Mouse (Mus musculus) heart, embryonic 14.5 days (tissue): ENCODE data around the gene Adssl1. TPM values are rescaled to one million over a fixed set of nuclear protein-coding genes. Genes with fewer than 3 reads are reported as not detected.

Source experiments
- ATAC-seq: fragments of 200-750 bp; cut with Nextera tagmentation; 2 replicates; pipeline ENCODE4 v1.8.0; 2017; ENCODE audit warnings: low read depth, moderate TSS enrichment; ENCODE audit not compliant: insufficient number of reproducible peaks, insufficient read depth, low FRiP score
- H3K27ac ChIP-seq, 2 experiments: fragments of 200-500 bp in 1 of 2; fragments of 300-500 bp in 1 of 2; sonication (generic) in 1 of 2; replicated peaks in 1 of 2; 2 replicates each; pipeline ENCODE4 v1.5.1; 2012 to 2014; ENCODE audit warnings: low read depth in 2 of 2, low read length in 2 of 2, control low read depth in 1 of 2, mild to moderate bottlenecking in 1 of 2, mixed read lengths in 1 of 2; ENCODE audit not compliant: control insufficient read depth in 1 of 2, insufficient read depth in 1 of 2
- H3K27me3 ChIP-seq: fragments of 300-500 bp; sonication (generic); 2 replicates; pipeline ENCODE4 v1.6.1; 2014; ENCODE audit warnings: mild to moderate bottlenecking, low read length, control low read depth; ENCODE audit not compliant: control insufficient read depth, insufficient read depth
- H3K36me3 ChIP-seq: fragments of 300-500 bp; sonication (generic); 2 replicates; pipeline ENCODE4 v1.6.1; 2014; ENCODE audit warnings: mild to moderate bottlenecking, control low read depth, low read length, mixed read lengths; ENCODE audit not compliant: control insufficient read depth, insufficient read depth
- H3K4me1 ChIP-seq, 2 experiments: fragments of 200-500 bp in 1 of 2; fragments of 300-500 bp in 1 of 2; sonication (generic) in 1 of 2; 2 replicates each; pipeline ENCODE4 v1.6.1; 2012 to 2014; ENCODE audit warnings: low read length in 2 of 2, control low read depth in 1 of 2, mixed read lengths in 1 of 2; ENCODE audit not compliant: control insufficient read depth in 2 of 2, insufficient read depth in 2 of 2
- H3K4me2 ChIP-seq: fragments of 300-500 bp; sonication (generic); 2 replicates; pipeline ENCODE4 v1.6.1; 2014; ENCODE audit warnings: mild to moderate bottlenecking, low read length
- H3K4me3 ChIP-seq, 2 experiments: fragments of 200-500 bp in 1 of 2; fragments of 300-500 bp in 1 of 2; sonication (generic) in 1 of 2; 2 replicates each; pipeline ENCODE4 v1.5.1; 2012 to 2014; ENCODE audit warnings: low read length in 2 of 2, mild to moderate bottlenecking in 2 of 2, control low read depth in 1 of 2, low read depth in 1 of 2, moderate library complexity in 1 of 2; ENCODE audit not compliant: control insufficient read depth in 1 of 2, insufficient read depth in 1 of 2
- H3K9ac ChIP-seq: fragments of 300-500 bp; sonication (generic); 2 replicates; pipeline ENCODE4 v1.6.1; 2014; ENCODE audit warnings: mild to moderate bottlenecking, low read length
- H3K9me3 ChIP-seq: fragments of 300-500 bp; sonication (generic); 2 replicates; pipeline ENCODE4 v1.6.1; 2016; ENCODE audit warnings: low read length, control low read depth; ENCODE audit not compliant: control insufficient read depth
- WGBS: fragments of 180-500 bp; shearing (Covaris S2); extraction: QIAGEN DNeasy Blood & Tissue Kit; methylation state at CpG from one replicate; pipeline ENCODE4 v1.1.7; 2014; 5-methylcytosine and 5-hydroxymethylcytosine counted together
- polyA plus RNA-seq: library from polyadenylated mRNA; unstranded; fragments of >200 nt; fragmentation: Nextera tagmentation; extraction: Ambion mirVana; gene quantifications from 2 replicates; pipeline ENCODE4 v1.2.1, GENCODE M21; 2014

Adssl1 gene
- polyA plus RNA-seq, 1 experiment from 2014 or later = 89.7 TPM

GRCm38 (mm10) chr12:112595626-112596025, 24.2 kb upstream of the Adssl1 start:
- Histone ChIP-seq H3K27me3 (no peaks in the 10 kb centered on the region), H3K27ac (peak overlapping the region; percentile 24 to 79; a peak in 3 of 4 replicates), H3K4me3 (no peak overlapping the region), H3K4me1 (peaks cover 42 to 55% of the 10 kb centered on the region in 2 experiments), H3K4me2 (peak overlapping the region; percentile 38; the same call in 1 of the 2 replicates), H3K36me3 (peaks cover 3% of the 10 kb centered on the region; the same call in 1 of the 2 replicates), H3K9ac (no peak overlapping the region), H3K9me3 (no peaks in the 10 kb centered on the region)
- ATAC-seq = no peak
- WGBS = 54% methylated on average over 4 of the region's 4 CpGs

GRCm38 (mm10) chr12:112596454-112596853, 23.4 kb upstream of the Adssl1 start:
- 74% methylated on average over 9 of the region's 9 CpGs for WGBS
- H3K27ac ChIP-seq = no peak overlapping the region
- ATAC-seq = no peak
- no peak overlapping the region for H3K4me2 ChIP-seq
- no peak overlapping the region for H3K4me3 ChIP-seq
- no peaks in the 10 kb centered on the region for H3K9me3 ChIP-seq
- peaks cover 6% of the 10 kb centered on the region; the same call in 1 of the 2 replicates for H3K36me3 ChIP-seq
- H3K4me1 ChIP-seq = peaks cover 38 to 52% of the 10 kb centered on the region in 2 experiments
- H3K9ac ChIP-seq = 0 out of 2 replicates have a peak overlapping the region, but pooled peaks have one; percentile 17
- no peaks in the 10 kb centered on the region for H3K27me3 ChIP-seq

- Histone ChIP-seq H3K4me3 (no peak overlapping the region), H3K9ac (no peak overlapping the region), H3K9me3 (no peaks in the 10 kb centered on the region), H3K4me1 (peaks cover 38 to 52% of the 10 kb centered on the region in 2 experiments), H3K27ac (no peak overlapping the region), H3K36me3 (peaks cover 10% of the 10 kb centered on the region; the same call in 1 of the 2 replicates), H3K27me3 (no peaks in the 10 kb centered on the region), H3K4me2 (no peak overlapping the region)
- ATAC-seq = no peak
- 75% methylated on average over 14 of the region's 14 CpGs for WGBS
These were observed 22.8 kb upstream of the Adssl1 start for GRCm38 (mm10) chr12:112596891-112597500.

- Histone ChIP-seq H3K36me3 (peaks cover 10% of the 10 kb centered on the region; the same call in 1 of the 2 replicates), H3K4me2 (no peak overlapping the region), H3K4me3 (no peak overlapping the region), H3K27ac (no peak overlapping the region), H3K4me1 (peaks cover 38 to 52% of the 10 kb centered on the region in 2 experiments), H3K9me3 (no peaks in the 10 kb centered on the region), H3K27me3 (no peaks in the 10 kb centered on the region), H3K9ac (no peak overlapping the region)
- WGBS = 85% methylated on average over 8 of the region's 8 CpGs
- ATAC-seq = no peak
These were observed 22.2 kb upstream of the Adssl1 start for GRCm38 (mm10) chr12:112597618-112598017.

GRCm38 (mm10) chr12:112599198-112599597, 20.6 kb upstream of the Adssl1 start:
- 6% methylated on average over 4 of the region's 4 CpGs for WGBS
- H3K4me2 ChIP-seq = no peak overlapping the region
- no peak overlapping the region for H3K4me3 ChIP-seq
- H3K4me1 ChIP-seq = peaks cover 28 to 37% of the 10 kb centered on the region in 2 experiments
- no peaks in the 10 kb centered on the region for H3K27me3 ChIP-seq
- H3K27ac ChIP-seq = no peak overlapping the region
- H3K9me3 ChIP-seq = no peaks in the 10 kb centered on the region
- peaks cover 21% of the 10 kb centered on the region for H3K36me3 ChIP-seq
- no peak for ATAC-seq
- H3K9ac ChIP-seq = no peak overlapping the region

- no peak overlapping the region for H3K9ac ChIP-seq
- no peak overlapping the region for H3K4me2 ChIP-seq
- no peak overlapping the region for H3K27ac ChIP-seq
- H3K4me3 ChIP-seq = no peak overlapping the region
- ATAC-seq = no peak
- WGBS = 80% methylated on average over 30 of the region's 30 CpGs
- peaks cover 26% of the 10 kb centered on the region for H3K36me3 ChIP-seq
- peaks cover 19 to 28% of the 10 kb centered on the region in 2 experiments for H3K4me1 ChIP-seq
- H3K9me3 ChIP-seq = no peaks in the 10 kb centered on the region
- H3K27me3 ChIP-seq = no peaks in the 10 kb centered on the region
These were observed 19.8 kb upstream of the Adssl1 start for GRCm38 (mm10) chr12:112599942-112600611.

GRCm38 (mm10) chr12:112604022-112604421, 15.8 kb upstream of the Adssl1 start:
- Histone ChIP-seq H3K27me3 (no peaks in the 10 kb centered on the region), H3K4me2 (no peak overlapping the region), H3K36me3 (peaks cover 41% of the 10 kb centered on the region), H3K4me1 (peaks cover 10 to 22% of the 10 kb centered on the region in 2 experiments), H3K27ac (no peak overlapping the region), H3K9ac (no peak overlapping the region), H3K4me3 (no peak overlapping the region), H3K9me3 (no peaks in the 10 kb centered on the region)
- WGBS = 83% methylated on average over 5 of the region's 5 CpGs
- ATAC-seq = no peak
